Mouse (Mus musculus) thymus, postnatal 25 days (tissue): ENCODE measurements around the gene Rrp8.
"Not testable (repeated sequence)": the region's sequence is repeated elsewhere in the genome, so short reads cannot be mapped to it uniquely, and the experiment has no call there.

Source experiments
- DNase-seq: peaks from one replicate; pipeline ENCODE4 v3.0.0; 2022

Gene Rrp8

GRCm38 (mm10) chr7:105743926-105744590, 6.9 kb upstream of the Rrp8 start, which contains the start of gene Taf10:
Gene Taf10 (minus strand): TSS chr7:105744361.
- DNase-seq, result peak; percentile 91

GRCm38 (mm10) chr7:105743246-105743925, 6.2 kb upstream of the Rrp8 start:
- DNase-seq, result not testable (repeated sequence)

- DNase-seq, result not testable (repeated sequence)
Measured at GRCm38 (mm10) chr7:105742539-105743215, 5.5 kb upstream of the Rrp8 start.

GRCm38 (mm10) chr7:105741978-105742377, 4.8 kb upstream of the Rrp8 start:
- DNase-seq, result no peak

- DNase-seq, result no peak
Measured at GRCm38 (mm10) chr7:105740851-105741250, 3.7 kb upstream of the Rrp8 start.

- DNase-seq, result no peak
Measured at GRCm38 (mm10) chr7:105740089-105740795, 3.1 kb upstream of the Rrp8 start.

- no peak for DNase-seq
Measured at GRCm38 (mm10) chr7:105738948-105739347, 1.8 kb upstream of the Rrp8 start.

GRCm38 (mm10) chr7:105738286-105738685, 1.1 kb upstream of the Rrp8 start:
- DNase-seq, result no peak

- DNase-seq, result no peak
Measured at GRCm38 (mm10) chr7:105737648-105738047, 463 bp upstream of the Rrp8 start.

- DNase-seq, result peak; percentile 87
Measured at GRCm38 (mm10) chr7:105736264-105736901, 802 bp downstream of the Rrp8 start, which contains the start of gene Ilk. Gene Ilk (plus strand): TSS chr7:105736592.

- not testable (repeated sequence) for DNase-seq
Measured at GRCm38 (mm10) chr7:105735464-105735863, 1.7 kb downstream of the Rrp8 start.

- no peak for DNase-seq
Measured at GRCm38 (mm10) chr7:105734826-105735225, 2.4 kb downstream of the Rrp8 start.

- DNase-seq, result no peak
Measured at GRCm38 (mm10) chr7:105733836-105734235, 3.3 kb downstream of the Rrp8 start.

GRCm38 (mm10) chr7:105728701-105729428, 8.3 kb downstream of the Rrp8 start:
- no peak for DNase-seq

GRCm38 (mm10) chr7:105726980-105727325, 10.2 kb downstream of the Rrp8 start:
- DNase-seq, result no peak

GRCm38 (mm10) chr7:105726144-105726979, 10.8 kb downstream of the Rrp8 start:
- peak; percentile 49 for DNase-seq

- DNase-seq, result no peak
Measured at GRCm38 (mm10) chr7:105721916-105722315, 15.3 kb downstream of the Rrp8 start.

GRCm38 (mm10) chr7:105715366-105715765, 21.8 kb downstream of the Rrp8 start:
- peak; percentile 20 for DNase-seq

- DNase-seq, result no peak
Measured at GRCm38 (mm10) chr7:105708733-105709132, 28.5 kb downstream of the Rrp8 start.

- no peak for DNase-seq
Measured at GRCm38 (mm10) chr7:105703816-105704215, 33.4 kb downstream of the Rrp8 start.

GRCm38 (mm10) chr7:105703184-105703583, 34.0 kb downstream of the Rrp8 start:
- no peak for DNase-seq
